Mouse (Mus musculus): ENCODE measurements around the gene Optc. TPM values are rescaled to one million over a fixed set of nuclear protein-coding genes. Genes with fewer than 3 reads are reported as not detected.

The Optc gene
- 2.6 and 3.2 TPM in 2 replicates for polyA plus RNA-seq (2016; fragmentation: Nextera tagmentation; extraction: Ambion mirVana)

DNA sequence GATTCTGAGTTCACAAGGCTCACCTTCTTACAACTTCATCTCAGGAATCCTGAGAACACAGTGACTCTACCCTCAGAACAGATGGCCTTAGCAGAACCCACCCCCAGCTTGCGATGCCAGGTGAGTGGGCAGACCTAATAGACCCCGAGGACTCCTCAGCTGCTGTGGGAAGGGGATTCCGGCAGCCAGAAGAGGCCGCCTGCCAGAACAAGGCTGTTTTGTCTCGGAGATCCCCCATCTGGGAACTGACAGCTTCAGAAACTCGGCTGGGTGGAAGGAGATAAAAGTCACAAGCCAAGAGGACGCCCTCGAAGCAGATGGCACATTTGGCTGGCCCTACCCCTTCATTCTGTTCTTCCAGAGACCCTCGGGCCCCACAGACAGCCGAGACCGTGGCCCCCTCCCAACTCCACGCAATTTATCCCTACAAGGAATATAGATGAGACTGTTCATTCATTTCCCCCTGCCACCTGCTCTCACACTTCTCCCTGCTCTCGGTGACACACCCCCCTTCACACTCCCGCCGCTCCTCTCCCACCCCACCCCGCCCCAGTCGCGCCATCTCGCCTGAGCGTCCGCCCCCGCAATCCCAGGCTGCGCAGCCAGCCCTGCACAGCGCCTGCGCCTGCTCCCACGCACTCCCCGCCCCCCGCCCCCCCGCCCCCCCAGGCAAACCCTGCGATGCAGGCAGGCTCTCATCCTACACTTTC, at the start of gene Optc:
Gene Optc (minus strand): TSS at position 51 of the 710 bp plus-strand sequence.
- H3K4me2 ChIP-seq: peak within 1 kb of the TSS; percentile 73
- peak; percentile 88 for ATAC-seq (ENCODE audit: low FRiP score)
- H3K4me3 ChIP-seq (replicated peaks): peak within 1 kb of the TSS; percentile 39
- no peaks in the 10 kb centered on the region for H3K9me3 ChIP-seq
- peak within 1 kb of the TSS; percentile 53 for H3K9ac ChIP-seq
- 2% methylated on average over 29 of the region's 30 CpGs for WGBS
- H3K4me1 ChIP-seq: peaks cover 38% of the 10 kb centered on the region
- peaks cover 31% of the 10 kb centered on the region for H3K27me3 ChIP-seq
- no peaks in the 10 kb centered on the region for H3K36me3 ChIP-seq (replicated peaks)
- peak within 1 kb of the TSS; percentile 81 for H3K27ac ChIP-seq

DNA sequence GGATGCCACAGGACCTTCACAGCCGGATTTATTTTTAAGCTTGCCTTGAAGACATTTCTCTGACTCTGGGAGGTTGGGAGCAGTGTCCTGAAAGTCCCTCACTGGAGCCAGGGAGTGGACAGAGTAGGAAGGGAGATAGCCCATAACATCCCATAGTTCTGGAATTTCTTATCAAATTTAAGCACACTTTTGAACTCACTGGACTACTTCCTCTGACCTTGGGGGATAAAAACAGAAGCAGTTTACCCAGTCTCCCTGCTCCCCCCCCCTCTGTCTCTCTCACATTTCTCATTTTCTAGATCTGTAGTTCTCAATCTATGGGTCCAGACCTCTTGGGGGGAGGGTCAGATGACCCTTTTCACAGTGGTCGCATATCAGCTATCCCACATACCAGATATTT, 46.2 kb upstream of the Optc start:
- no peak overlapping the region for H3K4me2 ChIP-seq
- 70% methylated on average over 2 of the region's 2 CpGs for WGBS
- no peak overlapping the region for H3K4me3 ChIP-seq (replicated peaks)
- no peaks in the 10 kb centered on the region for H3K9me3 ChIP-seq
- H3K4me1 ChIP-seq: 0 out of 2 replicates have a peak, but pooled peaks cover 5% of the 10 kb centered on the region
- H3K27ac ChIP-seq: no peak overlapping the region
- no peaks in the 10 kb centered on the region for H3K36me3 ChIP-seq (replicated peaks)
- no peak for ATAC-seq (ENCODE audit: low FRiP score)
- 0 out of 2 replicates have a peak, but pooled peaks cover 4% of the 10 kb centered on the region for H3K27me3 ChIP-seq
- no peak overlapping the region for H3K9ac ChIP-seq

DNA sequence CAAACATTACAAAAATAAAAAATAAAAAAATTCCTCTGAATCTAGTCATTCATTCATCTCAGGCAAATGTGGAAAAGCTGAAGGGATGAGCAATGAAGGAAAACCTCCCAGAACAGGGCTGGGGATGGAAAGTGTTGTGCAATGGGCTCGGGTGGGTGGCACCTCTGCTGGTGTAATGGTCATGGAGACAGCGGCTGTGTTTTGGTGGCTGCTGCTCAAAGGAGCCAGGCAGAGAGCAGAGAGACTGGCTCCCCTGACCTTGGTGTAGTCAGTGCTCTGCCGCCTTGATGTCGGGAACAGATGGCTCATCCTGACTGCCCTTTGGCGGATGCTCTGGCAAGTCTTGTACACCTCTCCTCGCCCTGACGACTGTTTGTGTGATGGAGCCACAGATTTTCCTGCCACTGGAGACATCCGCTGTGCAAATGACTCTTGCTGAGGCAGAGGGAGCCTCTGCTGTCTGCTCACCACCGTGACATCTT, 45.5 kb upstream of the Optc start:
- Histone ChIP-seq H3K27me3 (0 out of 2 replicates have a peak, but pooled peaks cover 4% of the 10 kb centered on the region), H3K9me3 (no peaks in the 10 kb centered on the region), H3K4me1 (0 out of 2 replicates have a peak, but pooled peaks cover 5% of the 10 kb centered on the region), H3K9ac (no peak overlapping the region), H3K36me3 (replicated peaks) (no peaks in the 10 kb centered on the region), H3K4me2 (no peak overlapping the region), H3K4me3 (replicated peaks) (no peak overlapping the region), H3K27ac (no peak overlapping the region)
- no peak for ATAC-seq (ENCODE audit: low FRiP score)
- 57% methylated on average over 9 of the region's 9 CpGs for WGBS

DNA sequence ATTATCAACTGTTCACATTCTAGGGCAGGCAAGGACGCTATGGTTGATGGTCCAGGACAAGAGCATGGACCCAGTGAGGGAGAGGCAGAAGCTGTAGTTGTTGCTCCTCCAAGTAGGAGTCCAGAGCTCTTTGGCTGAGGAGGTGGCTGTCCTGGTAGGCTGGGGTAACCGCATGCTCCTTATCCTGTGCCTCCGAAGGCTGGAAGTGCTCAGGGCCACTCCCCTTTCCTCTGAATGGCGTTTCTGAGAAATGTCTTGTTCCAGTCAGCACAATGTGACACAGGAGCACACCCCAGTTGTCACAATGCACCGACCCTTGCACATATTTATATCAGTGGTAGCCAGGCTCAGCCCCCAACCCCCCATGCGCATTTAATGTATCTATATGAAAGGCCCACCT, 43.8 kb upstream of the Optc start:
- no peak overlapping the region for H3K27ac ChIP-seq
- 65% methylated on average over 6 of the region's 6 CpGs for WGBS

DNA sequence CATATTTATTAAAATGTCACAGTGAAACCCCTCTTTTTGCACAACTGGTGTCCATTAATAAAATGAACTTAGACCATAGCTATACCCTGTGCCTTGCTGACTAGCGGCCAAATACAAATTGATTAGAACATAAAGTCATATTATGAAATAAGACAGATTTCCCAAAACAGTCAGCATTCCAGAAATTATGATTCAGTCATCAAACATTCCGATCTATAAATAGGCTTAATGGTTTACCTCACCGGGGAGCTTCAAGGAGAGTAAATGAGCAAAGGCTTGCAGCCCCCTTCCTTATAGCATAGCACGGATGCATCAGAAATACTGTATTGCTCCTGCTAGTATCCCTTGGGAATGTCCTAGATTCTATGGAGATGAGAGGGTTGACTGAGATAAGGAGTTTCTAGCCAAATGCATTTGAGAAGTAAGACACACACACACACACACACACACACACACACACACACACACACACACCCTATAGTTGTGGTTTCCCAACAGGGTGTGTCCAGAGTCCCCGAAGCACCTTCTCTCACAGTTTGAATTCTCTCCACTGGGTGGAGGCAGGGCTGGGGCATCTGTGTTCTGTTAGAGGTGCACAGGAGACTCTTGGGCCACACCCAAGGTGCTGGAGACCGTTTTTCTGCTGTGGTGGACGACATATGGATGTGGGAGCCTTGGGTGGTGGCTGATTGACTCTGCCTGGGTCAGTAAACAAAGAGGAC, 42.4 kb upstream of the Optc start:
- no peaks in the 10 kb centered on the region for H3K9me3 ChIP-seq
- no peak for ATAC-seq (ENCODE audit: low FRiP score)
- H3K4me2 ChIP-seq: no peak overlapping the region
- no peak overlapping the region for H3K27ac ChIP-seq
- 0 out of 2 replicates have a peak, but pooled peaks cover 4% of the 10 kb centered on the region for H3K27me3 ChIP-seq
- whole genome bisulfite sequencing: 83% methylated on average over 7 of the region's 7 CpGs
- H3K9ac ChIP-seq: no peak overlapping the region
- H3K36me3 ChIP-seq (replicated peaks): no peaks in the 10 kb centered on the region
- 0 out of 2 replicates have a peak, but pooled peaks cover 5% of the 10 kb centered on the region for H3K4me1 ChIP-seq
- H3K4me3 ChIP-seq (replicated peaks): no peak overlapping the region

More for the DNA sequence above, 43.8 kb upstream of the Optc start:
- Histone ChIP-seq H3K4me1 (0 out of 2 replicates have a peak, but pooled peaks cover 5% of the 10 kb centered on the region), H3K9me3 (no peaks in the 10 kb centered on the region), H3K4me3 (replicated peaks) (no peak overlapping the region), H3K4me2 (no peak overlapping the region), H3K36me3 (replicated peaks) (no peaks in the 10 kb centered on the region), H3K27me3 (0 out of 2 replicates have a peak, but pooled peaks cover 4% of the 10 kb centered on the region), H3K9ac (no peak overlapping the region)
- no peak for ATAC-seq (ENCODE audit: low FRiP score)

DNA sequence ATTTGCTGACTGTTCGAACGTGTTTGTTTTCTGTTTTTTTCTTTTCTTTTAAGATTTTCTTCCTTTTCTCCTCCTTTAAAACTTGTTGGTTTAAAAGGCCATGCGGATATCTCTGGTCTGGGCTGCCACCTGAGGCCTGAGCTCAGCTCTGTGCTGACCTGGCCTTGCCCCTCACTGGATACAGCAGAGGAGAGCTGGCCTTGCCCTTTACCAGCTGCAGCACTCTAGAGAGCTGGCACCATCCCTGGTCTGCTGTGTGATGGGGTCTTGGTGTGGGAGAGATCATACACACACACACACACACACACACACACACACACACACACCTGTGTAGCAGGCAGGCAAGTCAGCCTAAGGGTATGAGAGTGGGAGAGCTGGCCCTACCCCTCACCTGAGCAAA, 37.3 kb upstream of the Optc start:
- H3K9ac ChIP-seq: no peak overlapping the region
- H3K4me3 ChIP-seq (replicated peaks): no peak overlapping the region
- H3K4me2 ChIP-seq: no peak overlapping the region
- H3K9me3 ChIP-seq: no peaks in the 10 kb centered on the region
- H3K27me3 ChIP-seq: no peaks in the 10 kb centered on the region
- no peaks in the 10 kb centered on the region for H3K36me3 ChIP-seq (replicated peaks)
- no peaks in the 10 kb centered on the region for H3K4me1 ChIP-seq
- no peak for ATAC-seq (ENCODE audit: low FRiP score)
- 83% methylated on average over 3 of the region's 3 CpGs for WGBS
- no peak overlapping the region for H3K27ac ChIP-seq

DNA sequence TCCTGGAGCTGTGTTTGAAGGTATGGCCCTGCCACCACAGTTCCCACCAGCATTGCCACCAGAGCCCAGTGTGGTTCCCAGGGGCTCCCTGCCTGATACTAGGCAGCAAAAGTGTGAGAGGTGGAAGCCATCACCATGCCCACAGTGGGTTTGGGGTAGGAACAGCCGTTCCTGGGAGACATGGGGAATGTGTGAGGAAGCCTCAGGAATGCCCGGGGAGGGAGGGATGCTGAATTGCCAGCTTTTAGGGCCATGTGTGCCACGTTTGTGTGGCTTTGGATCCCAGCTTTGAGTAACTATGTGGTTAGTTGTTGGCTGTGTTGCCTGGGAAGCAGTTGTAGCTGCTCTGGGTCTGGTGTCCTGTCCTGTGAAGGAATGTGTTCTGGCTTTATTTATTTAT, 34.1 kb upstream of the Optc start:
- no peak for ATAC-seq (ENCODE audit: low FRiP score)
- Histone ChIP-seq H3K27ac (no peak overlapping the region), H3K27me3 (no peaks in the 10 kb centered on the region), H3K9ac (no peak overlapping the region), H3K36me3 (replicated peaks) (no peaks in the 10 kb centered on the region), H3K4me3 (replicated peaks) (no peak overlapping the region), H3K4me2 (no peak overlapping the region), H3K9me3 (no peaks in the 10 kb centered on the region), H3K4me1 (no peaks in the 10 kb centered on the region)
- WGBS: 85% methylated on average over 3 of the region's 3 CpGs

DNA sequence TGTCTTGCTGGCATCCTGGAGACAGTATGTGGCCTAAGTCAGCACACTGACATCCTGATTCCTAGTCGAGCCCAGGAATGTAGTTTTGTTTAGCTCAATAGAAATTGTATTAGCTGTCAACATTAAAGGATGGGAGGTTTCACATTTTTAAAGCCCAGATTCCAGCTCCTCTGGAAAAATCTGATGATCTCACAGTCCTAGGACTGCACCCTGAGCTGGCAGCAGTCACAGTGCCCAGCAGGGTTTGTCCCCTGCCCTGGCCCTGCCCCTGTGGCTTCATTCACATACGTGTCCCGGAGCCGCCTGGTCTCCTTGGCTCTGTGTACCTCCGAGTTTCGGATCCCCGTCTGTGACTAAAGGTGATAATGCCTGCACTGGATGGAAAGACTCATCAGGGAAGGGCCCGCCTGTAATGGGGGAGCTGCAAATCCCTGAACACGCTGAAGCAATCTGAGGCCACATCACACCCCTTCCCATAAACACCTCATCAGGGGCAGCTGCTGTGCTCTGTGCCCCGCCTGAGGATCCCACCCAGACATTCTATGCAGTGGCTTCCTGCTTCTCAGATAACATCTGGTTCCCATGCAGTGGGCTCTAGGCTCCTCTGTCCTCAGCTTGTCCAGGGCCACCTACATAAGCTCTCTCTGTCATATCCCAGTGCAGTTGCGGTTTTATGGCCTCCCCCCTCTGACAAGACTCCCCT, 33.5 kb upstream of the Optc start:
- Histone ChIP-seq H3K4me3 (replicated peaks) (no peak overlapping the region), H3K9me3 (peaks cover under 1% of the 10 kb centered on the region; the same call in 1 of the 2 replicates), H3K9ac (no peak overlapping the region), H3K27ac (no peak overlapping the region), H3K4me1 (no peaks in the 10 kb centered on the region), H3K4me2 (no peak overlapping the region), H3K36me3 (replicated peaks) (no peaks in the 10 kb centered on the region), H3K27me3 (no peaks in the 10 kb centered on the region)
- no peak for ATAC-seq (ENCODE audit: low FRiP score)
- 83% methylated on average over 11 of the region's 11 CpGs for WGBS

DNA sequence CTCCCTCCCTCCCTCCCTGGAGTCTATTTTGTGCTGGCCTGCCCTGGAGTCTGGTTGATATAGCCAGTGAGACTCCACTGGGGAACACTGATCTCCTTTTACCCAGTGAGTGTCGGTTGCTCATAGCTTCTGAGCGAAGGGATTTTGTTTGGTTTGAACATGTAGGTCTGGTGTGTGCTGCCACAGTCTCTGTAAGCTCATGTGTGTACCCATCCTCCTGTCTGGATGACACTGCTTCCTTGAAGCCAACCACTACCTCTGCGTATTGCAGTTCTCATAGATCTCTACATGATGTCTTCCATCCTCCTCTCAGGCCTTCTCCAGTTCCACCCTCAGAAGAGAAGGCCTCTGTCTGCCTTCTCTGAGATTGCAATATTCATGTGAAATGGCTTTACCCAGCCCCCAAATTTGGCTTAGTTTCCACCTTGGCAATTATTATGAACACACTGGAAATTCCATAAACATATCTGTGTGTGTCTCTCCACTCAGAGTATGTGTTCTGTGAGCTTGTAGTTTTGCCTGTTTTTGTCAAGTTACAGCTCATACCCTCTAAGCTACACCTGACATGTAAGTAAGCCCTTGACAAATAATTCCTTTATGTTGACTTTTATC, 32.8 kb upstream of the Optc start:
- H3K4me1 ChIP-seq: no peaks in the 10 kb centered on the region
- H3K27ac ChIP-seq: no peak overlapping the region
- WGBS: 88% methylated on average over 3 of the region's 3 CpGs
- no peak overlapping the region for H3K9ac ChIP-seq
- H3K9me3 ChIP-seq: peaks cover 5% of the 10 kb centered on the region; the same call in 1 of the 2 replicates
- no peak overlapping the region for H3K4me3 ChIP-seq (replicated peaks)
- no peak for ATAC-seq (ENCODE audit: low FRiP score)
- H3K4me2 ChIP-seq: no peak overlapping the region
- no peaks in the 10 kb centered on the region for H3K27me3 ChIP-seq
- H3K36me3 ChIP-seq (replicated peaks): no peaks in the 10 kb centered on the region

DNA sequence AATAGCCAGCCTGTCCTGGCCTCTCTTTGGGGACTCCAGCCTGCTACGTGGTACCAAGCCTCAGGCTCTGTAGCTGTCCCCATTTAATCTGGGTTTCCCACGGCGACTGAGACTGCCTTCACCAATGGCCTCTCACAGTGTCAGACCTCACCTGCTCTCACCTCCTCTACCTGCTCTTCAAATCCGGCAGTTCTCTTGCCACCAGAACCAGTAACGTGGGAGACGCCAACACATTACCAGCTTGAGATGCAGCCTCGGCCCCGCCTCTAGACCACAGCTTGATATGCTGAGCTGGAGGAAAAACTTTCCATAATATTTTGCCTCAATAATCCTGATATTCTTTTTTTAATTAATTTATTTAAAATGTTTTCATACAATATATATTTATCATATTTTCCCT, 31.9 kb upstream of the Optc start:
- WGBS: 87% methylated on average over 8 of the region's 8 CpGs
- Histone ChIP-seq H3K9me3 (peaks cover 5% of the 10 kb centered on the region; the same call in 1 of the 2 replicates), H3K9ac (no peak overlapping the region), H3K27me3 (no peaks in the 10 kb centered on the region), H3K4me2 (no peak overlapping the region), H3K36me3 (replicated peaks) (no peaks in the 10 kb centered on the region), H3K4me1 (no peaks in the 10 kb centered on the region), H3K4me3 (replicated peaks) (no peak overlapping the region), H3K27ac (no peak overlapping the region)
- ATAC-seq (ENCODE audit: low FRiP score): no peak

DNA sequence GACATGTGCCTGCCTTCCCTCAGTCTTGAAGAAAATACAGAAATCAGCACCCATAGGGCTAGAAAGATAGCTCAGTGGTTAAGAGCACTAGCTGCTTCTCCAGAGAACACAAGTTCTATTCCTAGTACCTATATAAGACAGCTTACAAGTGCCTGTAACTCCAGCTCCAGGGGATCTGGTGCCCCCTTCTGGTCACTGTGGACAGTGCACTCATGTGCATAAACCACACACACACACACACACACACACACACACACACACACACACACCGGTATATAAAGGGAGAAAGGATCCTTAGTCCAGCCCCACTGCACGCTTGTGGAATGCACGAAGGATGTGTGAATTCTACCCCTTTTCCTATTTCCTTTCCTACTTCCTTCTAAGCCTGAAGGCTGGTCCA, 28.4 kb upstream of the Optc start:
- H3K27ac ChIP-seq: no peak overlapping the region
- H3K4me3 ChIP-seq (replicated peaks): no peak overlapping the region
- no peak for ATAC-seq (ENCODE audit: low FRiP score)
- H3K9me3 ChIP-seq: peaks cover 5% of the 10 kb centered on the region; the same call in 1 of the 2 replicates
- WGBS: 97% methylated on average over 3 of the region's 3 CpGs
- no peaks in the 10 kb centered on the region for H3K4me1 ChIP-seq
- H3K36me3 ChIP-seq (replicated peaks): no peaks in the 10 kb centered on the region
- H3K27me3 ChIP-seq: no peaks in the 10 kb centered on the region
- H3K4me2 ChIP-seq: no peak overlapping the region
- no peak overlapping the region for H3K9ac ChIP-seq

Data from forebrain, embryonic 12.5 days (tissue).